Mouse (Mus musculus) midbrain, embryonic 14.5 days (tissue): ENCODE measurements around the gene Gas1. TPM values are rescaled to one million over a fixed set of nuclear protein-coding genes. Genes with fewer than 3 reads are reported as not detected.

Experiments used
- ATAC-seq: fragments of 200-750 bp; cut with Nextera tagmentation; 2 replicates; pipeline ENCODE4 v1.8.0; 2017; ENCODE audit warnings: moderate number of reproducible peaks, moderate library complexity; ENCODE audit not compliant: low FRiP score, low TSS enrichment
- DNase-seq: peaks from one replicate; pipeline ENCODE4 v3.0.0-alpha.2; 2015
- H3K27ac ChIP-seq: fragments of 300-500 bp; sonication (generic); replicated peaks from 2 replicates; pipeline ENCODE4 v1.5.1; 2014; ENCODE audit warnings: mild to moderate bottlenecking, low read depth, low read length, moderate library complexity
- H3K27me3 ChIP-seq: fragments of 300-500 bp; sonication (generic); 2 replicates; pipeline ENCODE4 v1.6.1; 2014; ENCODE audit warnings: low read length, control low read depth, mixed read lengths; ENCODE audit not compliant: control insufficient read depth, insufficient read depth
- H3K36me3 ChIP-seq: fragments of 300-500 bp; sonication (generic); 2 replicates; pipeline ENCODE4 v1.6.1; 2014; ENCODE audit warnings: low read length, control low read depth; ENCODE audit not compliant: control insufficient read depth, insufficient read depth
- H3K4me1 ChIP-seq: fragments of 300-500 bp; sonication (generic); 2 replicates; pipeline ENCODE4 v1.6.1; 2014; ENCODE audit warnings: mild to moderate bottlenecking, antibody characterized with exemption, low read length, control low read depth; ENCODE audit not compliant: control insufficient read depth, insufficient read depth
- H3K4me2 ChIP-seq: fragments of 300-500 bp; sonication (generic); 2 replicates; pipeline ENCODE4 v1.6.1; 2014; ENCODE audit warnings: mild to moderate bottlenecking, low read length, moderate library complexity
- H3K4me3 ChIP-seq: fragments of 300-500 bp; sonication (generic); replicated peaks from 2 replicates; pipeline ENCODE4 v1.5.1; 2014; ENCODE audit warnings: low read depth, low read length
- H3K9ac ChIP-seq: fragments of 300-500 bp; sonication (generic); replicated peaks from 2 replicates; pipeline ENCODE4 v1.6.1; 2014; ENCODE audit warnings: mild to moderate bottlenecking, low read length, moderate library complexity
- H3K9me3 ChIP-seq: fragments of 300-500 bp; sonication (generic); 2 replicates; pipeline ENCODE4 v1.6.1; 2016; ENCODE audit warnings: low read length, control low read depth, mixed read lengths; ENCODE audit not compliant: control insufficient read depth
- WGBS: fragments of 180-500 bp; shearing (Covaris S2); extraction: QIAGEN DNeasy Blood & Tissue Kit; methylation state at CpG from one replicate; pipeline ENCODE4 v1.1.7; 2014; 5-methylcytosine and 5-hydroxymethylcytosine counted together
- polyA plus RNA-seq: library from polyadenylated mRNA; unstranded; fragments of >200 nt; fragmentation: Nextera tagmentation; extraction: Ambion mirVana; gene quantifications from 2 replicates; pipeline ENCODE4 v1.2.1, GENCODE M21; 2014

Gene Gas1
- polyA plus RNA-seq, 1 experiment from 2014 or later, result 24.2 TPM

- Histone ChIP-seq H3K9ac (no peak overlapping the region), H3K4me3 (no peak overlapping the region), H3K27ac (no peak overlapping the region), H3K9me3 (no peaks in the 10 kb centered on the region), H3K4me1 (0 out of 2 replicates have a peak, but pooled peaks cover 10% of the 10 kb centered on the region), H3K4me2 (no peak overlapping the region), H3K36me3 (no peaks in the 10 kb centered on the region), H3K27me3 (no peaks in the 10 kb centered on the region)
- no peak for ATAC-seq
- DNase-seq, result no peak
- WGBS, result 96% methylated on average over 4 of the region's 4 CpGs
Measured at GRCm38 (mm10) chr13:60136962-60137361, 40.2 kb downstream of the Gas1 start.

- Histone ChIP-seq H3K9ac (no peak overlapping the region), H3K4me1 (0 out of 2 replicates have a peak, but pooled peaks cover 10% of the 10 kb centered on the region), H3K27ac (no peak overlapping the region), H3K4me3 (no peak overlapping the region), H3K4me2 (no peak overlapping the region), H3K27me3 (no peaks in the 10 kb centered on the region), H3K9me3 (no peaks in the 10 kb centered on the region), H3K36me3 (no peaks in the 10 kb centered on the region)
- ATAC-seq (no peak), DNase-seq (no peak)
- 92% methylated on average over 5 of the region's 5 CpGs for WGBS
Measured at GRCm38 (mm10) chr13:60134439-60134799, 42.7 kb downstream of the Gas1 start.

- DNase-seq (peak; percentile 32), ATAC-seq (peak; percentile 31; the same call in 1 of the 2 replicates)
- Histone ChIP-seq H3K4me3 (no peak overlapping the region), H3K36me3 (no peaks in the 10 kb centered on the region), H3K27ac (no peak overlapping the region), H3K9ac (no peak overlapping the region), H3K4me1 (peaks cover 10% of the 10 kb centered on the region; the same call in 1 of the 2 replicates), H3K27me3 (no peaks in the 10 kb centered on the region), H3K4me2 (no peak overlapping the region), H3K9me3 (no peaks in the 10 kb centered on the region)
- 36% methylated on average over 10 of the region's 10 CpGs for WGBS
Measured at GRCm38 (mm10) chr13:60133716-60134438, 43.3 kb downstream of the Gas1 start.

- no peak for DNase-seq
- Histone ChIP-seq H3K9ac (no peak overlapping the region), H3K27me3 (no peaks in the 10 kb centered on the region), H3K4me1 (peaks cover 10% of the 10 kb centered on the region; the same call in 1 of the 2 replicates), H3K4me2 (no peak overlapping the region), H3K4me3 (no peak overlapping the region), H3K9me3 (no peaks in the 10 kb centered on the region), H3K27ac (no peak overlapping the region), H3K36me3 (no peaks in the 10 kb centered on the region)
- no peak for ATAC-seq
- 62% methylated on average over 13 of the region's 13 CpGs for WGBS
Measured at GRCm38 (mm10) chr13:60131771-60132170, 45.4 kb downstream of the Gas1 start.

GRCm38 (mm10) chr13:60129541-60129940, 47.6 kb downstream of the Gas1 start:
- Histone ChIP-seq H3K9ac (no peak overlapping the region), H3K27me3 (no peaks in the 10 kb centered on the region), H3K4me1 (peaks cover 25% of the 10 kb centered on the region), H3K4me3 (no peak overlapping the region), H3K36me3 (no peaks in the 10 kb centered on the region), H3K27ac (no peak overlapping the region), H3K4me2 (no peak overlapping the region), H3K9me3 (no peaks in the 10 kb centered on the region)
- ATAC-seq, result no peak
- 69% methylated on average over 9 of the region's 9 CpGs for WGBS
- no peak for DNase-seq

GRCm38 (mm10) chr13:60126338-60126737, 50.8 kb downstream of the Gas1 start:
- peak overlapping the region; percentile 38 for H3K4me2 ChIP-seq
- DNase-seq (no peak), ATAC-seq (no peak)
- no peaks in the 10 kb centered on the region for H3K36me3 ChIP-seq
- no peaks in the 10 kb centered on the region for H3K27me3 ChIP-seq
- H3K9me3 ChIP-seq, result no peaks in the 10 kb centered on the region
- 0 out of 2 replicates have a peak overlapping the region, but pooled peaks have one; percentile 20 for H3K27ac ChIP-seq
- H3K4me3 ChIP-seq, result 0 out of 2 replicates have a peak overlapping the region, but pooled peaks have one; percentile 3
- 0 out of 2 replicates have a peak overlapping the region, but pooled peaks have one; percentile 20 for H3K9ac ChIP-seq
- 58% methylated on average over 19 of the region's 19 CpGs for WGBS
- peaks cover 20% of the 10 kb centered on the region for H3K4me1 ChIP-seq

GRCm38 (mm10) chr13:60125501-60126305, 51.5 kb downstream of the Gas1 start:
- Histone ChIP-seq H3K36me3 (no peaks in the 10 kb centered on the region), H3K9me3 (no peaks in the 10 kb centered on the region), H3K27ac (peak overlapping the region; percentile 56; the same call in 1 of the 2 replicates), H3K9ac (0 out of 2 replicates have a peak overlapping the region, but pooled peaks have one; percentile 20), H3K4me2 (peak overlapping the region; percentile 38), H3K4me3 (no peak overlapping the region), H3K27me3 (no peaks in the 10 kb centered on the region), H3K4me1 (peaks cover 20% of the 10 kb centered on the region)
- DNase-seq (peak; percentile 69), ATAC-seq (peak; percentile 31; the same call in 1 of the 2 replicates)
- whole genome bisulfite sequencing, result 9% methylated on average over 13 of the region's 13 CpGs

- no peaks in the 10 kb centered on the region for H3K9me3 ChIP-seq
- no peaks in the 10 kb centered on the region for H3K27me3 ChIP-seq
- DNase-seq, result no peak
- WGBS, result 31% methylated on average over 3 of the region's 3 CpGs
- peaks cover 20% of the 10 kb centered on the region for H3K4me1 ChIP-seq
- ATAC-seq, result no peak
- H3K9ac ChIP-seq, result no peak overlapping the region
- no peak overlapping the region for H3K4me2 ChIP-seq
- no peak overlapping the region for H3K27ac ChIP-seq
- no peaks in the 10 kb centered on the region for H3K36me3 ChIP-seq
- no peak overlapping the region for H3K4me3 ChIP-seq
Measured at GRCm38 (mm10) chr13:60125020-60125419, 52.1 kb downstream of the Gas1 start.
